Mouse (Mus musculus): ENCODE data around the gene Fli1.

DNA sequence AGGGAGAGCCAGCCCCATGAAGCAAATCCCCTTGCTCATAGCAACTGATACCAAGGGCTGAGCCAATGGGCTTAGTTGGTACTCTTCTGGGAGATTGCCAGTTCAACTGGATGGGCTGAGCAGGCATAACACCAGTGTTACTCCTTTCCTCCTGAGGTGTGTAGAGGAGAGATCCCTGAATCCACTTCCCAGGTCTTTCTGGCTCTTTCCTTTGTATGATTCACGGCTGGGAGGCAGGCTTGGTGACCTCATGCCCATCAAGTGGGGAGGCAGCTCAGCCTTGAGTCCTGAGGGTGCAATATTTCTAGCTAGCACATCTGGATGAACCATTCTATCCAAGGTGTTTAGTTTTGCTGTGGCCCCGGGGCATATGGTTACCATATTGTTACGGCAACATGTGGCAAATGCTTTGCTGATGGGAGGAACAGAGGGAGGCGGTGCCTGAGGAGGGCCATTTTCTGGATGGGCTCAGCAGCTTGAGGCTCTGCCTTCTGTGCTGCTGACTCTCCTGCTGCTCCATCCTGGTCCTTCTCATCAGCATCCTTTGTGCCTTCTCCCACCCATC, 52.8 kb downstream of the Fli1 start:
- TF ChIP-seq CTCF (IDR thresholded peaks at IDR 0.05; ENCODE audit: low read depth, low read length) (no peak), GATA1 (IDR thresholded peaks at IDR 0.05; ENCODE audit: borderline replicate concordance, low read length) (no peak), TAL1 (conservative IDR thresholded peaks at IDR 0.05; ENCODE audit: low read depth, low read length) (no peak), POLR2AphosphoS5 (IDR thresholded peaks at IDR 0.05; ENCODE audit: insufficient replicate concordance, low read depth, low read length) (no peak), GATA2 (IDR thresholded peaks at IDR 0.05; ENCODE audit: borderline replicate concordance, low read depth, low read length) (no peak)
